Mouse (Mus musculus) hindbrain, postnatal 0 days (tissue): ENCODE data around the gene Sohlh2. TPM values are rescaled to one million over a fixed set of nuclear protein-coding genes. Genes with fewer than 3 reads are reported as not detected.

ENCODE experiments used
- ATAC-seq: fragments of 200-750 bp; cut with Nextera tagmentation; 2 replicates; pipeline ENCODE4 v1.8.0; 2017; ENCODE audit warnings: mild to moderate bottlenecking, moderate TSS enrichment, moderate library complexity
- DNase-seq: peaks from one replicate; pipeline ENCODE4 v3.0.0-alpha.2; 2015; ENCODE audit warnings: low spot score
- H3K27ac ChIP-seq: fragments of 300-500 bp; sonication (generic); 2 replicates; pipeline ENCODE4 v1.5.1; 2014; ENCODE audit warnings: mild to moderate bottlenecking
- H3K27me3 ChIP-seq: fragments of 300-500 bp; sonication (generic); 2 replicates; pipeline ENCODE4 v1.6.1; 2014; ENCODE audit warnings: low read length, mixed read lengths; ENCODE audit not compliant: insufficient read depth
- H3K36me3 ChIP-seq: fragments of 300-500 bp; sonication (generic); 2 replicates; pipeline ENCODE4 v1.6.1; 2014; ENCODE audit warnings: low read length, mixed read lengths; ENCODE audit not compliant: insufficient read depth
- H3K4me1 ChIP-seq: fragments of 300-500 bp; sonication (generic); 2 replicates; pipeline ENCODE4 v1.6.1; 2014; ENCODE audit warnings: antibody characterized with exemption, low read length, mixed read lengths; ENCODE audit not compliant: insufficient read depth
- H3K4me2 ChIP-seq: fragments of 300-500 bp; sonication (generic); 2 replicates; pipeline ENCODE4 v1.6.1; 2014; ENCODE audit warnings: low read depth, mild to moderate bottlenecking, low read length, moderate library complexity, mixed read lengths
- H3K4me3 ChIP-seq: fragments of 300-500 bp; sonication (generic); 2 replicates; pipeline ENCODE4 v1.5.1; 2014; ENCODE audit warnings: low read length
- H3K9ac ChIP-seq: fragments of 300-500 bp; sonication (generic); replicated peaks from 2 replicates; pipeline ENCODE4 v1.6.1; 2014; ENCODE audit warnings: mild to moderate bottlenecking, low read length, moderate library complexity, mixed read lengths
- H3K9me3 ChIP-seq: fragments of 300-500 bp; sonication (generic); 2 replicates; pipeline ENCODE4 v1.6.1; 2016; ENCODE audit warnings: low read length, mixed read lengths
- CTCF ChIP-seq: IDR thresholded peaks from 2 replicates; pipeline ENCODE4 v1.5.1; 2016; ENCODE audit warnings: antibody characterized with exemption, control low read depth, low read depth
- WGBS: fragments of 180-500 bp; shearing (Covaris S2); extraction: QIAGEN DNeasy Blood & Tissue Kit; methylation state at CpG from one replicate; pipeline ENCODE4 v1.1.7; 2014; 5-methylcytosine and 5-hydroxymethylcytosine counted together
- polyA plus RNA-seq: library from polyadenylated mRNA; unstranded; fragments of >200 nt; fragmentation: Nextera tagmentation; extraction: Ambion mirVana; gene quantifications from 2 replicates; pipeline ENCODE4 v1.2.1, GENCODE M21; 2015
- total RNA-seq: library from RNA; depleted of rRNA; stranded (reverse); fragments of >200 nt; gene quantifications from 2 replicates; pipeline ENCODE4 v1.2.3, GENCODE M21; 2014

Gene Sohlh2
- total and polyA plus RNA-seq, 2 experiments from 2014 or later: 0.08 TPM; not detected in 1

DNA sequence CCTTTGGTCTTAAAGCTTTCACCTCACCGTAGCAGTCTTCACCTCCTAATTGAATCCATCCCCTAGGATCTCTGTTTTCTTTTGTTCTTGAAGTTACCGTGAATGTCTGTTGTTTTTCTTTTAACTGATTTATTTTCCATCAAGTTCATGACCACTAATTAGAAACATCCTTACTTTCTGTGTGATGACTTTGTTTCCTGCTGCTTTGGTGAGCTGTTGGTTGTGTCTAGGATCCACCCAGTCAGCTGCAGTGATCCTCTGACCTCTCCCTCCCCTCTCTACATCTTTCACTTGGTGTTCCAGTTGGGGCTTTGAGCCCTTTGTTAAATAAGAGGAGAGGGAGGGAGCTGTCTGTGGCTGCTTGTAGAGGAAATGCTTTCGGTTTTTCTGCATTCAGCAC, 33.7 kb upstream of the Sohlh2 start:
- 27% methylated on average over 3 of the region's 3 CpGs for WGBS
- H3K9me3 ChIP-seq: no peaks in the 10 kb centered on the region
- no peaks in the 10 kb centered on the region for H3K36me3 ChIP-seq
- TF ChIP-seq CTCF: no peak
- no peak overlapping the region for H3K9ac ChIP-seq
- H3K27me3 ChIP-seq: no peaks in the 10 kb centered on the region
- no peak overlapping the region for H3K4me2 ChIP-seq
- H3K27ac ChIP-seq: no peak overlapping the region
- H3K4me3 ChIP-seq: no peak overlapping the region
- ATAC-seq: no peak
- H3K4me1 ChIP-seq: no peaks in the 10 kb centered on the region
- no peak for DNase-seq

DNA sequence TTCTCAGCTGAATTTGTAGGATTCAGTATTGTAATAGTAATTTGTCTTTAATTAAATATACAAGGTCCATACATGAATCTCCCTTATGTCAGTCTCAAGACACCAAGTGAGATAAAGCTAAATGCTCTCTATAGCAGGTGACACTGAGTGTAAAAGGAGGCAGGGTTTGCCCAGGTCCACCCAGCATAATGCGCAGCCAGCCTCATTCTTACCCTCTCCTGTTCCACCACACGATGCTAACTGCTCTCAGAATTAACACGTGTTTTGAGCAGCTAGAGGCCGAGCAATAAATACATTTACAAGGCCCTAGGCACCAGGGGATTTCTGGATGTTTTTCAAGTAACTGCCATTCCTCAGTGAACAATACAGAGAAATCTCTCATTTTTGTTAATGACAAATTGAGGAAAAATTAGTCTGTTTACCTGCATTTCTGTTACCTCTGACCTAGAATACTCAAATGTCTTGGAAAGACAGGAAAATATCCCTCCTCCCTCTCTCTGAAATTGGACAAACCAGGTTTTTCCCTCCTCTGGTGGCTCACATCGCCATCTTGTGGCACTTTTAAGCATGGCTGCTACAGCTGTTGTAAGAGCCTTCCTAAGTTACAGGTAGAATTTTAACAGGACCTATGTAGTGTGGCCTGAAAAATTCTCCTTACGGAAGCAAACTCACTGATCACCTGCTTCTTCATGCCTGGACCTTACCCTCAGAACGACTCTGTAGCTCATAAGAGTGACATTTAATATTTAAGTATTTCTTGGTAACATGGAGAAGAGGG, 30.0 kb upstream of the Sohlh2 start:
- 30% methylated on average over 7 of the region's 7 CpGs for WGBS
- no peak overlapping the region for H3K9ac ChIP-seq
- H3K27ac ChIP-seq: no peak overlapping the region
- peak; percentile 94 for TF ChIP-seq CTCF
- peak; percentile 69 for ATAC-seq
- no peak overlapping the region for H3K4me3 ChIP-seq
- H3K4me1 ChIP-seq: no peaks in the 10 kb centered on the region
- H3K27me3 ChIP-seq: no peaks in the 10 kb centered on the region
- no peak overlapping the region for H3K4me2 ChIP-seq
- H3K9me3 ChIP-seq: no peaks in the 10 kb centered on the region
- peak; percentile 89 for DNase-seq
- H3K36me3 ChIP-seq: no peaks in the 10 kb centered on the region

DNA sequence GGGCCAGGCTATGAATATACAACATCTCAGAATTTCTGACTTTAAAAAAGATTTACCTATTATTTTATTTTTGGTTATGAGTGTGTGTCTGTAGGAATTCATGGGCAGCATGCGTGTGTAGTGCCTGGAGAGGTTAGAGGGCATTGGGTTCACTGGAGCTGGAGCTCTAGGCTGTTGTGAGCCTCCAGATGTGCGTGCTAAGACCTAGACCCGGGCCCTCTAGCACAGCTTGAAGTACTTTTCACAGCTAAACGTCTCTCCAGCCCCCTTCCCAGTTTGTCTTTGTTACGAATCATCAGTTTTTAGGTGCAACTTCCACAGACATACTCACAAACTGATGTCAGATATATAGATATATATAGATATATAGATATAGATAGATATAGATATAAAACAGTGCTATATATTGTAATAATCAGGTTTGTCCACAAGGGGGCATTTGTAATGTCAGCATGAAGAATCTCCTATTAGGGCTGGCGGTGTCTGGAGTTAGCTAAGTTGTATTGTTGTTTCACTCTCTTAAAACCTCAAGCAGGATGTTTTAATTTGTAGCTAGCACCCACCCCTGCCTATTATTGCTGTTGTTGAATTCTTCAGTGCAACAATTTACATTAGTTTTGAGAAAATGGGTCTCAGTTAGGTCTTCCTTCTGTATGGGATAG, 29.0 kb upstream of the Sohlh2 start:
- peak; percentile 55 for TF ChIP-seq CTCF
- 64% methylated on average over 6 of the region's 6 CpGs for WGBS
- H3K4me1 ChIP-seq: no peaks in the 10 kb centered on the region

DNA sequence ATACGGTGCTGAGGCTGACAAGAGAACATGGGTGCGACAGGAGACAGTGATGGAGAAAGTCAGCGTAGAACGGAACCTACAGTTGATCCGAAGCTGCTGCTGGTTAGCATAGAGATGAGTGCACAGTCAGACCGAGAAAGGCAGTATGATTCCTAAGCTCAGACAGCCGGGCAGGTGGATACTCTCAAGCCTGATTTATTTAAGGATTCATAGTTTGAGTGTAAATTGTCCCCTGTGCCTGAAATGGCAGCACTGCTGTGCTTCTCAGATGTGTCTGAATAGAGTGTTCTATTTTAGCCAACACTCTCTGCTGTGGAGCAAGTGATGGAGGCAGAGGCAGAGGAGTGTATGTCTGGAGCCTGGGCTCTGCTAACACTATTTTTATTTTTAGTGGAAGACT, 27.7 kb upstream of the Sohlh2 start:
- H3K27me3 ChIP-seq: no peaks in the 10 kb centered on the region
- no peak overlapping the region for H3K9ac ChIP-seq
- H3K27ac ChIP-seq: no peak overlapping the region
- WGBS: 88% methylated on average over 7 of the region's 7 CpGs
- H3K9me3 ChIP-seq: no peaks in the 10 kb centered on the region
- no peak for TF ChIP-seq CTCF
- no peaks in the 10 kb centered on the region for H3K36me3 ChIP-seq
- no peaks in the 10 kb centered on the region for H3K4me1 ChIP-seq
- DNase-seq: no peak
- no peak overlapping the region for H3K4me3 ChIP-seq
- no peak for ATAC-seq
- no peak overlapping the region for H3K4me2 ChIP-seq

More for the DNA sequence above, 29.0 kb upstream of the Sohlh2 start:
- Histone ChIP-seq H3K27ac (no peak overlapping the region), H3K9ac (no peak overlapping the region), H3K4me3 (no peak overlapping the region), H3K36me3 (no peaks in the 10 kb centered on the region), H3K4me2 (no peak overlapping the region), H3K9me3 (no peaks in the 10 kb centered on the region), H3K27me3 (no peaks in the 10 kb centered on the region)
- ATAC-seq (no peak), DNase-seq (peak; percentile 79)

DNA sequence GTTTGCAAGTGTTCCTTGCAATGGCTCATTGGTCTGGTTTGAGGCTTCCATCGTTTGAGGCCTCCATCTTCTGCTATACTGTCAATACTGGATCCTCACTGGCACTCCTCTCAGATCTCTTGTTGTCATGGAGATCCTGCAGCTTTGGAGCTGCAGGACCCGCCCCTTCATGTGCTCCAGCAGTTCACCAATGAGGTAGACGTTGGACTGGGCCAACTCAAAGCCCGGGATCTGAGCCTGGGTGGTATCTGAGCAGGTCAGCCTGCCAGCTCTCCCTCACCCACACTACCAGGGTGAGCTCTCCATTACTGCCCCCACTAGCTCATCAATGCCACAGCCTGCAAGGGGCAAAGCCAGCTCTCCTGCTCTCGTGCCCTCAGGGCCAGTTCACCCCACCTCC, 24.4 kb upstream of the Sohlh2 start:
- no peaks in the 10 kb centered on the region for H3K4me1 ChIP-seq
- no peaks in the 10 kb centered on the region for H3K27me3 ChIP-seq
- WGBS: 43% methylated on average over 5 of the region's 5 CpGs
- no peaks in the 10 kb centered on the region for H3K36me3 ChIP-seq
- no peaks in the 10 kb centered on the region for H3K9me3 ChIP-seq
- peak; percentile 25 for DNase-seq
- peak; percentile 81 for ATAC-seq
- no peak overlapping the region for H3K27ac ChIP-seq
- H3K9ac ChIP-seq: no peak overlapping the region
- no peak overlapping the region for H3K4me2 ChIP-seq
- TF ChIP-seq CTCF: no peak
- H3K4me3 ChIP-seq: no peak overlapping the region

DNA sequence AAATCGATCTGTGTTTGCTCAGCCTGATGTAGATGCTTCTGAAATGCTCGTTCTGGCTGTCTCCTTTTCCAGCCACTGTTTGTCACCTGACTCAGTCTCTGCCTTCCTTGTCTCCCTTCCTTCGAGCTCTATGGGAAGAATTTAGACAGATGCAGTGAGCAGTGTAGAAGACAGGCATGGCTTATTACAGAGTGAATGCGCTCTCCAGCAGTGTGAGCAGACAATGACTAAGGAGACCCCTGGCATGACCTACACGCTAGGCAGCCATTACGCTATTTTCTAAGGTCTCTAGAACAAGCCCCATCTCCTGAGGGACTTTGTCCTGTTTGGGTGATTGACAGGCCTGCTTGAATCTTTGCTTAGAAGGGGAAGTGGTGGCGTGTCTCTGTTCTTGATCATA, 20.7 kb upstream of the Sohlh2 start:
- Histone ChIP-seq H3K27ac (no peak overlapping the region), H3K4me1 (no peaks in the 10 kb centered on the region), H3K27me3 (no peaks in the 10 kb centered on the region), H3K9me3 (no peaks in the 10 kb centered on the region), H3K4me2 (no peak overlapping the region), H3K9ac (no peak overlapping the region), H3K36me3 (no peaks in the 10 kb centered on the region), H3K4me3 (no peak overlapping the region)
- no peak for DNase-seq
- WGBS: 35% methylated on average over 7 of the region's 7 CpGs
- no peak for TF ChIP-seq CTCF
- ATAC-seq: no peak

DNA sequence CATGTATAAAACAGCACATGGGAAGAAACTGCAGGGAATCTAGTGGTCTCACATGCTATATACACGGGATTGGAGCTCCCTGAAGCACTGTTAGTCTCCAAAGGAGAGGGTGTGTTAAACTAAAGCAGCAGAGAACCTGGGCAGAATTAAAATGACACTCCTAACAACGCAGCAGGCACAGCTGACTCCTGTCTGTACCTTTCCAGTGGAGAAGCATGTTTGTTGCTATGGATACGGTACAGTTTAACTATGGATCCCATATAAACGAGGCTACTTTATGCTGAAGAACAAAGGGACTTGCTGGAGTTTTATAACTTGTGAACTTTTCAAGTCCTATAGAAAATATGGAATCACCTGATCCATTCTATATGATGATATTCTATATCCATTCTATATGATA, 18.3 kb upstream of the Sohlh2 start:
- no peak overlapping the region for H3K4me2 ChIP-seq
- no peak overlapping the region for H3K9ac ChIP-seq
- no peak overlapping the region for H3K4me3 ChIP-seq
- no peak overlapping the region for H3K27ac ChIP-seq
- no peaks in the 10 kb centered on the region for H3K27me3 ChIP-seq
- no peaks in the 10 kb centered on the region for H3K4me1 ChIP-seq
- peak; percentile 38; the same call in 1 of the 2 replicates for ATAC-seq
- peak; percentile 24 for DNase-seq
- WGBS: 47% methylated on average over 4 of the region's 4 CpGs
- no peak for TF ChIP-seq CTCF
- no peaks in the 10 kb centered on the region for H3K9me3 ChIP-seq
- H3K36me3 ChIP-seq: no peaks in the 10 kb centered on the region
